Mouse (Mus musculus) B cell, adult (primary cell): ENCODE data around the gene Zc3hav1. TPM values are rescaled to one million over a fixed set of nuclear protein-coding genes. Genes with fewer than 3 reads are reported as not detected.

ENCODE experiments used
- total RNA-seq: library from RNA; stranded (reverse); gene quantifications from 4 replicates; pipeline ENCODE4 v1.2.4, GENCODE M21; 2023; ENCODE audit not compliant: inconsistent age

Gene Zc3hav1
- total RNA-seq, result 170 to 192 TPM (median 180 TPM) in 4 replicates

GRCm38 (mm10) chr6:38353811-38354722 lies at the start of gene Zc3hav1:
Zc3hav1 (minus strand) TSS chr6:38354603.

GRCm38 (mm10) chr6:38381129-38381771 lies 26.8 kb upstream of the Zc3hav1 start, which contains the start of gene Ttc26:
Ttc26 (plus strand) TSS chr6:38381469.

GRCm38 (mm10) chr6:38298761-38299401 lies 55.5 kb downstream of the Zc3hav1 start, which contains the start of gene Zc3hav1l:
Zc3hav1l (minus strand) TSS chr6:38299259.

Other genes with a start within 250 kb of the Zc3hav1 start
- gene Tmem213, start 245.3 kb downstream of the Zc3hav1 start, total RNA-seq, result not detected in 4 replicates
- 0.77 to 2.1 TPM (median 1.3 TPM) in 4 replicates for gene Atp6v0a4, start 230.0 kb downstream of the Zc3hav1 start, total RNA-seq
- 0.06 to 0.24 TPM (median 0.14 TPM) in 4 replicates for gene D630045J12Rik, start 100.6 kb downstream of the Zc3hav1 start, total RNA-seq
- 1.5 to 2.4 TPM (median 2.1 TPM) in 4 replicates for gene Zc3hav1l, start 55.3 kb downstream of the Zc3hav1 start, total RNA-seq
- gene Ttc26, start 26.9 kb upstream of the Zc3hav1 start, total RNA-seq, result not detected in 4 replicates
- 53.9 to 56.1 TPM (median 54.0 TPM) in 4 replicates for gene Ubn2, start 79.3 kb upstream of the Zc3hav1 start, total RNA-seq
- gene Fmc1, start 178.9 kb upstream of the Zc3hav1 start, total RNA-seq, result 23.9 to 38.0 TPM (median 30.7 TPM) in 4 replicates
- gene Luc7l2, start 196.7 kb upstream of the Zc3hav1 start, total RNA-seq, result 383 to 447 TPM (median 426 TPM) in 4 replicates